Mouse (Mus musculus) cerebral cortex, adult 2 months (tissue): ENCODE measurements around the gene Kcnc1.

ENCODE experiments used
- WGBS: fragments of 180-500 bp; shearing (Covaris S2); methylation state at CpG from one replicate; pipeline ENCODE4 v1.1.7; 2018; 5-methylcytosine and 5-hydroxymethylcytosine counted together

The Kcnc1 gene

DNA sequence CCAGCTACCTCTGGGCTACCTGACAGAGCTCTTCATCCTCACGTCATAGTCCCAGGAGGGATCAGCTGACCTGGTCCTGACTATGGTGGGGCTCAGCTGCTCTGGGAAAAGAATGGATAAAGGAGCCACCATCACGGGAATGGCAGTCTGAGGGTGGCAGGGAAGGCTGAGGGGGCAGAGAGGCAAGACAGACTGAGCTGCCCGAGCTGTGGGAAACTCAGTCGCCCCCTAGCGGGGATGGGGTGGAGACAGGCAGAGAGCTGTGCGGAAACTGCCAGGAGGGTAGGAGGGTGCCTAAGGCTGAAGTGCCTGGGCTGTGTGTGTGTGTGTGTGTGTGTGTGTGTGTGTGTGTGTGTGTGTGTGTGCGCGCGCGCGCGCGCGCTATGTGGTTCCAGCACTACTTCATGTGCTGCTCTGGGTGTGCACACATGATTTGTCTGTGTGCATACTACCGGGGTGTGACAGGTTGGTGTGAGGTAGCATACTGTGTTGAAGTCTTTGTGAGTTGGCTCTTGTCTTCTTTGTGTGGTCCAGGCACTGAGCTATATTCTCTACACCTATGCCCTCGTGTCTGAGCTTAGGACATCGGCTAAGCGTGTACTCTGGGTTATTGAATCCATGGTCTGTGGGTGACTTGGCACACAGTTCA lies 26.6 kb downstream of the Kcnc1 start:
- WGBS: 49% methylated on average over 18 of the region's 18 CpGs

DNA sequence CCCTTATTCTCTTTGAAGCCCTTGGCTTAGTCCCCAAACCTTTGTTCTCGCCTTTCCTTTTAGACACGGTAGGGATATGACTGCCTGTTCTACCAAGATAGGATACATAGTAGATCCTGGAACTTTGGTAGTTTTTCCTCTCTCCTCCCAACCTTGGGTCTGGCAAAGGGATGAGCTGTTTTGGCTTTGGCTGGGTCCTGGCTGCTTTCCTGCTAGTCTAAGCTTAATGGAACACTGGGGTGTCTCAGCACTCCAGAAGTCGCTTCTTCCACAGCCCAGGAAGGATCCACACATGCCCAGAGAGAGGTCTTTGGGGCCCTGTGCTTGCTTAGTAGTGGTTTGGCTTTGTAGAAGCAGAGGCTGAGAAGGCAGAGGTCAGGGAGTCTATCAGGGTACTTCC lies 27.7 kb downstream of the Kcnc1 start:
- 41% methylated on average over 3 of the region's 3 CpGs for WGBS

DNA sequence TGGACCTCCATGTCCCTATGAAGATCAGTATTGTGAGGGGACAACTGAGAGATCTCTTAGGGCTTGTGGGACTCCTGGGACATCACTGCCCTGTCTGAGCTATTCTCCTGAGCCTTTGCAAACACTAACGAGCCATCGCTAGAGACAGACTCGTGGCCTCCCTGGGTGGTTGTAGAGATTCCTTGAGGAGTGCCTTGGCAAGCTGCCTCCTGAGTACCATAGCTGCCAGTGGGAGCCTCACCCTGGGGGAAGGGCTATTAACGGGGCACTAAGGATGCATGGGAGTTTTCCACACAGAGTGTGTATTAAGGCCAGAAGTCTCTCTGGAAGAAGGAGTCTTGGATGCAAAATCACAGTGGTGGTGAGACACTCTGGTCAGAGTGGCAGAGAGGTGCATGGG lies 28.7 kb downstream of the Kcnc1 start:
- WGBS: 32% methylated on average over 4 of the region's 4 CpGs

- WGBS: 49% methylated on average over 5 of the region's 5 CpGs
Observed at GRCm38 (mm10) chr7:46433874-46434273, 37.6 kb downstream of the Kcnc1 start.

DNA sequence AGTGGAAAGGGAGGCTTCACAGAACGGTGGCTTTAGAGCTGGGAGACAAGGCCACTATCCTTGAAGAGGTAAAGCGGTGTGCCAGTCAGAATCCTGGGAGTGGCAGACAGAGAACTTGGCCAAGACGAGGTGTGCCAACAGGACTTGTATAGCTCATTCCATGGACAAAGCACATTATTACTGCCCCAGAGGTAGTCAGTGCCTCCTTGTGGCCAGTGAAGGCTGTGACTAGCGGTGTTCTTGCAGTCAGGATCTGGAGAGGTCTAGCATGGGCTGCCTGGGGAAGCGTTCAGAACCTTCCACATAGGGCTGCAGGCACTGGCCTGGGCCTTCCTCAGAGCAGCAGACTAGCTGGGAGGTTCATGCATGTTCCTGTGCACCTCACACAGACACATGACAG lies 39.5 kb downstream of the Kcnc1 start:
- 91% methylated on average over 5 of the region's 5 CpGs for WGBS

DNA sequence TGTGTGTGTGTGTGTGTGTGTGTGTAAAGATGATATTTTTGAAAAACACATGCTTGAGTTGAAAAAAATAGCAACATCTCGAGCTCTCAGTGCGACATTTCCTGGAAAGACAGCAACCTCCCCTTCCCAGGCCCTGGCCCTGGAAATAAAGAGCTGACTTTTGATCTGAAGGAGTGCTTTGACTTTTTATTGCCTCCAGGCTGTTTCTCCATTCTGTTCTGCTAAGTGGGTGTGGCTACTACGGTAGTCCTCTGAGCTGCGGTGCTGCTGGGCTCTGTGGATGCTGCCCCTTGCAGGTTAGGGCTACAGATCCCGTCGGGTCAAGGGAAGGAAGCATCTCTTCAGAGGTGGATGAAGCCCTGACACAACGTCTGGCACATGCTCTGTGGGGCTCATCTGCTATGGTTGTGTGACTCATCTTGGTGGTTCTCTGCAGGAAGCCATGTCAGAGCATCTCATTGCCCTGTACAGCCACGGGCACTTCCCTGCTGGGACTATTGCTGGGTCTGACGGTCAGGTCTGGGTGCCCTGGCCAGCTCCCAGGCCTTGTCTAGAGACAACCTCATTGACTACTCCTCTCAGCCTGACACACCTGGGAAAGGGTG lies 42.3 kb downstream of the Kcnc1 start:
- 38% methylated on average over 9 of the region's 9 CpGs for WGBS

DNA sequence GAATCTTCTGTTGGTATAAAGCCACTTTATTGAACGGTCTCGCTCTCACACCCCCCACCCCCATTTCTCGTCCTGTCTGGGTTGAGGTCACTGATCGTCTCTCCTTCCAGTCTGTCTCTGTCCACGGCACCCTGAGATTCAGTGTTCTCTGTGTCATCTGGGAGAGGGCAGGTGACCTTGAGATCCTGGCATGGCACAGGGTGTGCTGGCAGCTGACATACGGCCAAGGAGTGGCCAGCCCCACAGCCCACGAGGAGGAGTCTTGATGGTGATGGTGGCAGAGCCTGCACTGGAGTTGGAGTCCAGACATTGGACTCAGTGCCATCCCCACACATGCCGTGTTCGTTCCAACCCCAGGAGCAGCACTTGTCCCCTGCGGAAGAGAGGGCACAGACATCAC lies 46.9 kb downstream of the Kcnc1 start:
- WGBS: 90% methylated on average over 10 of the region's 10 CpGs

DNA sequence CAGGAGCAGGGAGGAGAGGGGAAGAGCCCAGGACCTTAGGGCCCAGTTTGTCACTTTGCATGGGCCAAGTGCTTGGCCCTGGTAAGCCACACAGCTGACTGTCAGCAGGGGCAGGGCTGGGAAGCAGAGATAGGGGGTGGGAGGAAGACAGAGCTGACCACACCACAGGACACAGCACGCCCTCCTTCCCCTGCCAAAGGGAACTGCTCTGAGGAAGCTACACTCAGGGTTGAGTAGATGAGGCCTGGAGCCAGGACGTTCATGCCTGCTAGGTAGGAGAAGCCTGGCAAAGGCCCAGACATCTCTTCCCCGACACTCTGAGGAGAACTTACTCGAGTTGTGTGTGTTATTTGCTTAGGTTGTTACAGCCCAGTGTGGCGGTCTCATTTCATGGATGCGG lies 49.6 kb downstream of the Kcnc1 start:
- 73% methylated on average over 6 of the region's 6 CpGs for WGBS

DNA sequence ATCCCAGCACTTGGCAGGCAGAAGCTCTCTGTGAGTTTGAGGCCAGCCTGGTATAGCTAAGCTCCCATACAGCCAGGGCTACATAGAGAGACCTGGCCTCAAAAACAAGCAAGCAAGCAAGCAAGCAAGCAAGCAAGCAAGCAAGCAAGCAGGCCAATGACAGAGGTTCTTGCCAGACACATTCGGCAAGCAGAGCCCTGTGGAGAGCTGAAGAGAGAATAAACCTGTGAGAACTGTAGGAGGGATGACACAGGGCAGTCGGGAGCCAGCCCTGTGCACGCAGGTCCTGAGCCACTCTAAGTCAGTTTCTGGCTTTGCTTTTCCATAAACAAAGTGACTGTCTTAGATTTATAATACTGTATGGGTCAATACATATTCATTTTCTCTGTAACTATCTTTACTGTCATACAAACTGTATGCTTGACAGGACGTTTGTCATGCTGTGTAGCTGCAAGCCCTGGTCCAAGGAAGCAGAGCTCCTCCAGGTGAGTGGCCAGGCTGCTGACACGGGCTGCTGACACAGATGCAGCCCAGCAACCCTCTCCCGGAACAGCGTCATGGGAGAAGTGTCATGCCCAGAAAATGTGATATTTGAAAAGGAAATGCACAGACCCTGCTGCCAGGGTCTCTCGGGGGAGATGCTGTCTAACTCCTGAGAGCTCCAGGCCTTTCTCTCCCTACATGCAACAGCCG lies 51.3 kb downstream of the Kcnc1 start:
- WGBS: 51% methylated on average over 9 of the region's 9 CpGs

GRCm38 (mm10) chr7:46448922-46449645 lies 52.8 kb downstream of the Kcnc1 start:
- 51% methylated on average over 6 of the region's 6 CpGs for WGBS

DNA sequence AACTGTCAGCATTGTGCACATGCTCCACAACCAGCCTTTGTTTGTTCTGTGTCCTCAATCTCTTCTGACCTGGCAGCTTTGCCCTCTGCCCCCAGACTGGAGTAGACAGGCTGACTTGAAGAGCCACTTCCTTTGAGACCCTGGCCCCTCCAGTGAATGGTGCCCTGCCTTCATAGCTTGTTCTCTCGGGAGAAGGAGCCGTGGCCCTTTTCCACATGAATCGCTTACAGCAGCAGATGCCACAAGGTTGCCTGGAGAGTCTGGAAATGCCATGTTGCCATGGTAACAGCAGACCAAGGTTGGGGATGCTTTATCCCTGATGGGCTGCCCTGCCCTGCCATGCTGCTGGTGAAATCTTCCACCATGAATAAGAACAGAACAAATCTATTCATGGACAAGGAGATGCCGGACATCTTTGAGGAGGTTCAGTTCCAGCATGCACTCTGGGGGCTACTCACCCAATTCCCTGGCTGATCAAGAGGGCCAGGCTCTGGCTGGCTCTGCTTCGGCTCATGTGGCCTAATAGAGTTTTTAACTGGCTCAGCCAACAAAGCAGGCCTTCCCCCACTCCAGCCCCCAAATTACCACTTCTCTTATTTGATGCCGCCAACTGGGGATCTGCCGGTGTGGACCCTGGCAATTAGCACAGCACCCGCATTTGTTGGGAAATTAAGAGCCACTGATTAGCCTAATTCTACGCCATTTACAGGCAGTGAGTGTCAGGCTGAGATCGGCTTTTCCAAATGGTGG lies 57.8 kb downstream of the Kcnc1 start:
- 45% methylated on average over 10 of the region's 10 CpGs for WGBS

- 60% methylated on average over 3 of the region's 3 CpGs for WGBS
Observed at GRCm38 (mm10) chr7:46457889-46458288, 61.6 kb downstream of the Kcnc1 start.

DNA sequence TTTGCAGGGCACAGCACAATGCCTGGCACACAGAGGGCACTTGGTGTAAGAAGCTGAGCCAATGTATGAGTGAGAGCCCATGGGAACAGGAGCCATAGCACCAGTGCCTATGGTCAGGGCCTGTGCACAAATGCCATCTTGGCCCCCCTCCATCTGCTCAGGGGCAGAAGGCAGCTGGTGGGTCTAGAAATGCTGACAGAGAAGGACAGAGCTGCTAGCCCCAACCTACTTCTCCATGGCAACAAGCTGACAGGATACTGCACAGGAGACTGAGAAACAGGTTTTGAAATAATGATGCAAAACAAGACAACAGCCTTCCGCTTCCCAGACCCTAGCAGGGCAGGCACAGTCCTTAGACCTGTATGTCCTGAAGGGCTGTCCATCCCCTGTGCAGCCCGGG lies 62.9 kb downstream of the Kcnc1 start:
- WGBS: 79% methylated on average over 2 of the region's 2 CpGs

DNA sequence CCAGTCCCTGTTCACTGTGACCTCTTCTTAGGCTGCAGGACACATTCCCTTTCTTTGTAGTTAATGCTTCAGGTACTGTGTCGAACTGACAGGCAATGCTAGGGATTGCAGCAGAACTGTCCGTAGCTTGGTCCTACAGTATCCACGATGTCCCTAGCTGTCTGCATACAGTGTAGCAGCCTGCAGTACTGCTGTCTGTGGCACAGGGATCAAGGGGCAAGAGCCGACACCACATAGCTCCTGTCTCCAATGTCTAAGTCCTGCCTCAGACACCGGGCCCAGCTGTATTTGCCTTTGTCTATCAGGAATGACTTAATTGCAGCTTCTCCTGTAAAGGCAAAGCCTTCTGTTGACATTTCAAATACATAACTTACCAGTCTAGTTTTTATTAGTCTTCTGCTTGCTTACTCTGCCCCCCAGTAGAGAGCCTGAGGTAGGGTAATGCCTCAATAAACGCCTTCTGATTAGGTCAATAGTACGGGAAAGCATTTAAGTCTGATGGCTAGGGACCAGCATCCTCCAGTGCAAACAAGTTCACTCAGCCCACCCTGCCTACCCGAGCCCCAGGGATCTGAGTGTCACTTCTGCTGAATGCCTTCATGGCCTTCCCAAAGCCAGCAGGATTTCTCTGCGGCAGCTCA lies 63.4 kb downstream of the Kcnc1 start:
- 92% methylated on average over 9 of the region's 9 CpGs for whole genome bisulfite sequencing

GRCm38 (mm10) chr7:46462287-46462686 lies 66.0 kb downstream of the Kcnc1 start:
- 43% methylated on average over 8 of the region's 8 CpGs for WGBS

DNA sequence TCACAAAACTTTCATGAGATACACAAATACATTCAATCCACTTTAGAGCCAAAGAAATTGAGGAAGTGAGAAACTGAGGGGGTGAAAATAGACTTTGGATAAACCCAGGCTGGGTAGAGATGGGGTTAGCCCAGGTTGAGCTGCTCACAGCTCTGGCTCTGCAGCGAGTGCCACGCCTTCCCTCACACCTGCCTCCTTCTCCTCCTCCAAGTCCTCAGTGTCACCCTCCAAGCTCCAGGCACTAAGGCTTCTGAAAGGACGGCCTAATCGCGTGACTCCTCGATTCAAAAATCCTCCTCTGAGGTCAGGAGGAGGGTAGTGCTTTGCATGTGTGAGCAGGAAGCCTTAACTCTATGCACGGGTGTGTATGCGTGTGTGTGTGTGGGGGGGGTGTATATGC lies 66.8 kb downstream of the Kcnc1 start:
- WGBS: 66% methylated on average over 8 of the region's 8 CpGs

GRCm38 (mm10) chr7:46466422-46466981 lies 70.2 kb downstream of the Kcnc1 start:
- WGBS: 36% methylated on average over 7 of the region's 7 CpGs

DNA sequence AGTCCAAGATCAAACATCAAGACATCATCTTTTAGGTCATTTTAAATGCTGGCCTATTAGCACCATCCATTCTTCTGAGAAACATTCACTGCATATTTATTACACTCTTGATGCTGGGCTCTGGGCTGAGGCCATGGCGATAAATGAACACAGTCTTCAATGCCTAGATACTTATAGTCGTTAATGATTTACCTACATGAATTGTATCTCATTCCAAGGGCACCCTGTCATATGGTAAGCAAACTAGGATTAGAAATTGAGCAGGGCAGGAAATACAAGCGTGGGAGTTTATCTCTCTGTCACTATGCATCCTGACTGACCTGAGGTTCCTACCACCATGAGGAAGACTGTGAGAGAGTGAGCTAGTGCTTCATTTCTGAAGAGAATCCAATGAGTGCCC lies 73.2 kb downstream of the Kcnc1 start:
- WGBS: 94% methylated on average over 3 of the region's 3 CpGs

DNA sequence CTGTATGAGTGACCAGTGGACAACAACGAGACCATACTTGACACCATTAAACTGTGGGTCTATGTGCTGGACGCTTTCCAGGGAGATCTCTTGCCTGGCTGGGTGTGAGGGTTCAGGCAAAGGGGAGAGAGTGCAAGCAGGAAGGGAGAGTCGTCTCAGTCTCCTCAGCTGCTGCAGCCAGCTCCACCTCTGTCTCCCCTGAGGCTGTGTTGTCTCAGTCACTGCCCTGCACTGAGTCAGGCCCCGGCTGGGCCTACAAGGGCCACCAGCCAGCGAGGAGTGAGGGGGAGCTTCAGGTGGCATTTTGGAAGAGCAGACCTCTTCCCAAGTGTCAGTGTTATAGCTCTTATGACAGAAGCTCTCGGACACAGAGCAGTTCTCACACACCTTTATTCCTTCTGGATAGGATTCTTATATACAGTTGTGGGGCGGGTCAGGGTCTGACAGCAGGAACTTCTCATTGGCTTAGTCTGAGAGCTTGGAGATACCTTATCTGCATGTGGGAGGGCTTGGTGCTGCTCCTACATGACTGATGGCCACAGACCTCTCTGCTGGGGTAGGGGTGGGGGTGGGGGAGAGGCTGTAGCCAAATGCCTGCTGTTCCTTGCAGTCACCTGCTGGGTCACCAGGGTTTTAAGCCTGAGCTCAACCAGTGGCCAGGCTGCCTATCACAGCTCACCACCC lies 74.9 kb downstream of the Kcnc1 start:
- 92% methylated on average over 7 of the region's 7 CpGs for WGBS

- WGBS: 62% methylated on average over 9 of the region's 9 CpGs
Observed at GRCm38 (mm10) chr7:46473141-46473540, 76.8 kb downstream of the Kcnc1 start.
